Comparison of ENCODE assay signal across 27 mouse cellular contexts in the genomic region with DNA sequence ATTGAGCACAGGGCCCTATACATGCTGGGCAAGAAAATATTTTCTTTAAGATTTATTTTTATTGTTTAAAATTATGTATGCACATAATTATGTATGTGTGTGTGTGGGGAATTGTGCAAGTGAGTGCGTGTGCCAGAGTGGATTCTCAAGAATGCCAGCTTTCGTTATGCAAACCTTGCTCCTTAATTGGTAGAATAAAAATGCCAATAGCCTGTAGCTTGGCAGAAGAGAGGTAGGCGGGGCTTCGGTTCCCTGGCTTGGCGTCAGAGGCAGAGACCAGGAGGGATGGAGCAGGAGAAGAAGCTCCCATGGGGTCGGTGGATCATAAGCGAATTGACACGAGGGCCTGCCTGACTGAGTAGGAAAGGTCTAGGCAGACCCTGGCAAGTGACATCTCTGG. TPM values are rescaled to one million over a fixed set of nuclear protein-coding genes. Genes with fewer than 3 reads are reported as not detected.
DNase-seq lines count a peak whose midpoint lies in the region; ATAC-seq and TF ChIP-seq lines count a peak whose summit lies in the region.
"Had no signal": no experiment of that assay in that cellular context is flagged by ENCODE, and none has a peak within 500 bp of the region (broad histone marks: within the 10 kb centered on the region; RNA-seq: fewer than 3 reads in every experiment).

No protein-coding gene starts in this region.

- no peak overlapping the region for H3K27ac ChIP-seq in hindbrain, postnatal 0 days
- H3K27ac ChIP-seq in hindbrain, embryonic 16.5 days (ENCODE audit: low read depth, low read length), result no peak overlapping the region
- H3K27ac ChIP-seq: forebrain, embryonic 13.5 days; heart, adult 2 months; hindbrain, embryonic 13.5 days; limb, embryonic 13.5 days; lung, embryonic 15.5 days had no signal

- no peak overlapping the region for H3K4me3 ChIP-seq in hindbrain, postnatal 0 days (ENCODE audit: low read length)
- H3K4me3 ChIP-seq in hindbrain, embryonic 16.5 days (ENCODE audit: low read length), result no peak overlapping the region
- H3K4me3 ChIP-seq: erythroblast, embryonic 14.5 days; forebrain, embryonic 13.5 days; heart, adult 2 months; heart, embryonic 12.5 days; hindbrain, embryonic 13.5 days; limb, embryonic 13.5 days; lung, embryonic 15.5 days had no signal

- 50% methylated on average over 8 of the region's 8 CpGs for WGBS in hindbrain, postnatal 0 days
- WGBS in hindbrain, embryonic 16.5 days, result 60% methylated on average over 8 of the region's 8 CpGs

- no peaks in the 10 kb centered on the region for H3K36me3 ChIP-seq in hindbrain, postnatal 0 days (ENCODE audit: insufficient read depth, low read length)
- H3K36me3 ChIP-seq in hindbrain, embryonic 16.5 days (ENCODE audit: control insufficient read depth, insufficient read depth, low read length), result no peaks in the 10 kb centered on the region
- H3K36me3 ChIP-seq: heart, embryonic 12.5 days; hindbrain, embryonic 13.5 days; limb, embryonic 13.5 days; lung, embryonic 15.5 days had no signal

- H3K9me3 ChIP-seq in hindbrain, postnatal 0 days (ENCODE audit: low read length), result no peaks in the 10 kb centered on the region
- no peaks in the 10 kb centered on the region for H3K9me3 ChIP-seq in hindbrain, embryonic 16.5 days (ENCODE audit: control insufficient read depth, low read length)
- H3K9me3 ChIP-seq: forebrain, embryonic 13.5 days; heart, embryonic 12.5 days; hindbrain, embryonic 13.5 days; limb, embryonic 13.5 days; lung, embryonic 15.5 days had no signal

- H3K9ac ChIP-seq in hindbrain, postnatal 0 days (replicated peaks; ENCODE audit: low read length), result no peak overlapping the region
- no peak overlapping the region for H3K9ac ChIP-seq in hindbrain, embryonic 16.5 days (ENCODE audit: low read depth, low read length)
- H3K9ac ChIP-seq: forebrain, embryonic 13.5 days; heart, embryonic 12.5 days; hindbrain, embryonic 13.5 days; limb, embryonic 13.5 days; lung, embryonic 15.5 days had no signal

- ATAC-seq in hindbrain, postnatal 0 days, result no peak
- ATAC-seq in hindbrain, embryonic 16.5 days, result no peak
- ATAC-seq: forebrain, embryonic 13.5 days; inflammation-experienced regulatory T-cells, adult 6 months had no signal

- H3K4me1 ChIP-seq in hindbrain, postnatal 0 days (ENCODE audit: insufficient read depth, low read length), result no peaks in the 10 kb centered on the region
- no peaks in the 10 kb centered on the region for H3K4me1 ChIP-seq in hindbrain, embryonic 16.5 days (ENCODE audit: control insufficient read depth, insufficient read depth, low read depth, low read length)
- H3K4me1 ChIP-seq: forebrain, embryonic 13.5 days; hindbrain, embryonic 13.5 days; limb, embryonic 13.5 days had no signal

- peak; percentile 22 for DNase-seq in adrenal gland, postnatal 25 days
- no peak for DNase-seq in adrenal gland, adult (ENCODE audit: inconsistent age in 2 of 2, low spot score in 1 of 2)
- DNase-seq in hindbrain, postnatal 0 days (ENCODE audit: low spot score), result peak; percentile 12
- DNase-seq in retina, postnatal 1 day, result peak; percentile 4
- no peak for DNase-seq in retina, embryonic 14.5 days (ENCODE audit: low spot score)
- DNase-seq in heart, adult 18-20 months, result no peak
- DNase-seq: adrenal gland, adult 2 months; cerebellum, adult 9-11 months; gastrocnemius, postnatal 25 days; heart, adult 2 months; heart, postnatal 4 days; kidney, adult 11 months; kidney, postnatal 14 days; layer of hippocampus, adult 9-11 months; midbrain, embryonic 14.5 days; right cerebral cortex, postnatal 4 days; thymus, adult 2 months; thymus, postnatal 36 days had no signal

- no peak for TF ChIP-seq CTCF in hindbrain, postnatal 0 days (IDR thresholded peaks at IDR 0.05; ENCODE audit: low read depth)

- no peaks in the 10 kb centered on the region for H3K27me3 ChIP-seq in hindbrain, postnatal 0 days (ENCODE audit: insufficient read depth, low read length)
- no peaks in the 10 kb centered on the region for H3K27me3 ChIP-seq in hindbrain, embryonic 16.5 days (replicated peaks; ENCODE audit: control insufficient read depth, insufficient read depth, low read length)
- H3K27me3 ChIP-seq: forebrain, embryonic 13.5 days; heart, embryonic 12.5 days; hindbrain, embryonic 13.5 days; limb, embryonic 13.5 days; lung, embryonic 15.5 days had no signal

- no peak overlapping the region for H3K4me2 ChIP-seq in hindbrain, postnatal 0 days (ENCODE audit: low read depth, low read length)
- H3K4me2 ChIP-seq in hindbrain, embryonic 16.5 days (ENCODE audit: low read length), result no peak overlapping the region
- H3K4me2 ChIP-seq: forebrain, embryonic 13.5 days; heart, embryonic 12.5 days; hindbrain, embryonic 13.5 days; limb, embryonic 13.5 days; liver, embryonic 11.5 days; lung, embryonic 15.5 days had no signal

RNA-seq across cellular contexts. Expression of gene Cyb5b, which starts 42.2 kb away (rescaled TPM):
- total RNA-seq in adrenal gland, postnatal 25 days (2021), result 570 and 647 TPM in 2 replicates
- total RNA-seq in hindbrain, postnatal 0 days (2014; rRNA removed), result 89.5 and 95.2 TPM in 2 replicates
- polyA plus RNA-seq in hindbrain, postnatal 0 days (2015; fragmentation: Nextera tagmentation; extraction: Ambion mirVana), result 81.6 and 82.9 TPM in 2 replicates
- 98.8 and 112 TPM in 2 replicates for polyA plus RNA-seq in hindbrain, embryonic 16.5 days (2015; fragmentation: Nextera tagmentation; extraction: Ambion mirVana)
- 10 to 100 TPM; 38.5 to 41.7 TPM for total RNA-seq in heart, adult 18-20 months (2021)

Comparison
In these comparisons a context has a peak if more than half of its experiments do, and no peak if none do; other contexts are left out.
1. DNase-seq: peak in adrenal gland, postnatal 25 days (single experiment), hindbrain, postnatal 0 days (single experiment) and retina, postnatal 1 day (single experiment); none in adrenal gland, adult (0 of 2), retina, embryonic 14.5 days (single experiment) and heart, adult 18-20 months (0 of 2).